Mouse (Mus musculus) lung, embryonic 15.5 days (tissue): Measurements from ENCODE around the gene Kdm4b. TPM values are rescaled to one million over a fixed set of nuclear protein-coding genes. Genes with fewer than 3 reads are reported as not detected.

ENCODE experiments used
- ATAC-seq: fragments of 200-750 bp; cut with Nextera tagmentation; 2 replicates; pipeline ENCODE4 v1.8.0; 2017; ENCODE audit warnings: moderate number of reproducible peaks, borderline replicate concordance; ENCODE audit not compliant: low FRiP score, low TSS enrichment; ENCODE audit errors: extremely low read depth
- H3K27ac ChIP-seq: fragments of 300-500 bp; sonication (generic); 2 replicates; pipeline ENCODE4 v1.5.1; 2015; ENCODE audit warnings: moderate library complexity, mild to moderate bottlenecking, inconsistent platforms
- H3K27me3 ChIP-seq: fragments of 300-500 bp; sonication (generic); 2 replicates; pipeline ENCODE4 v1.6.1; 2015; ENCODE audit warnings: inconsistent platforms
- H3K36me3 ChIP-seq: fragments of 300-500 bp; sonication (generic); 2 replicates; pipeline ENCODE4 v1.6.1; 2015; ENCODE audit warnings: inconsistent platforms
- H3K4me1 ChIP-seq: fragments of 300-500 bp; sonication (generic); 2 replicates; pipeline ENCODE4 v1.6.1; 2015; ENCODE audit warnings: inconsistent platforms
- H3K4me2 ChIP-seq: fragments of 300-500 bp; sonication (generic); 2 replicates; pipeline ENCODE4 v1.6.1; 2015; ENCODE audit warnings: inconsistent platforms, mild to moderate bottlenecking, moderate library complexity
- H3K4me3 ChIP-seq: fragments of 300-500 bp; sonication (generic); 2 replicates; pipeline ENCODE4 v1.5.1; 2015; ENCODE audit warnings: mild to moderate bottlenecking, inconsistent platforms
- H3K9ac ChIP-seq: fragments of 300-500 bp; sonication (generic); 2 replicates; pipeline ENCODE4 v1.6.1; 2015; ENCODE audit warnings: inconsistent platforms
- H3K9me3 ChIP-seq: fragments of 300-500 bp; sonication (generic); 2 replicates; pipeline ENCODE4 v1.6.1; 2016; ENCODE audit warnings: inconsistent platforms
- WGBS: fragments of 180-500 bp; shearing (Covaris S2); methylation state at CpG from one replicate; pipeline ENCODE4 v1.1.7; 2015; 5-methylcytosine and 5-hydroxymethylcytosine counted together
- polyA plus RNA-seq: library from polyadenylated mRNA; unstranded; fragments of >200 nt; fragmentation: Nextera tagmentation; extraction: Ambion mirVana; gene quantifications from 2 replicates; pipeline ENCODE4 v1.2.1, GENCODE M21; 2015

Gene Kdm4b
- polyA plus RNA-seq, 1 experiment from 2014 or later: 33.7 TPM

DNA sequence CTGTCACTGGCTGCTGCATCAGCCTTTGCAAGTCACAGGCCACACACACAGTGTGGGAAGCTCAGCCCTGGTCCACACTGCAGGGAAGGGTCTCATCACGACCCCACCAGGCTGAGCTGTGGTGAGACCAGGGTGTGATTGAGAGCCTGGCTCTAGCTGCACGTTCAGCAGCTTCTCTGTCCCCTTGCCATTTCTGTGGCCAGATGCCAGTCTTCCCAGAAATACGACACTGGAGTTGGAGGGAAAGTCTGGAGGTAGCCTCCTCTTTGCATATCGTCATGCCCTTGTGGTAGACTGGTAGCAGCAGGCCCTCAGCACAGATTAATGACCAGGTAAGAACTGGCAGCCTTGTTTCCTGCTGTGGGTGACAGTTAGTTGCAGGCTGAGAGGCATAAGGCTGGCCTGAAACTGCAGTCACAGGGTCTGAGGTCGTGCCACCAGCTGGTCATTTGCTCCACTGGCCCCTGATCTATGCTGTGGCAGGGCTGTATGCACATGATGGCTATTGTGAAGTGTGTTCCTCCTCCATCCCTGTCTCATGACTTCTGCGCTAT, 53.5 kb downstream of the Kdm4b start:
- 73% methylated on average over 6 of the region's 6 CpGs for WGBS

DNA sequence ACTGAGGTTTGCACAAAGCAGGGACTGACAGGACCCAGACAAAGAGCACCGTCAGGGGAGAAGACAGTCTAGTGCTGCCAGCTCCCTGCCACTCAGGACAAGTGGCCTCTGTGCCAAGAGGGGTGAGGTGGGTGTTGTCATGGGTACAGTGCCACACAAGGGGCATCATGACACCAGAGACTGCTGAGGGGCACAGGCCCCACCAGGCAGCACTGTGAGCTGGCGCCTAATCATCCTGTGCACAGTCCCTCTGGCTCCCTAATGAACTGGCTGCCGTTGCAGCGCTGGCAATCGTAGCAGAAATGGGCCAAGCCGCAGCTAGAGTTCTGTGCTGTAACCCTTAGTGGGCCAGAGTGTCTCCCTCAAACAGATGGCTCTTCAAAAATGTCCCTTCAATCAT, 54.4 kb downstream of the Kdm4b start:
- 84% methylated on average over 6 of the region's 6 CpGs for whole genome bisulfite sequencing
- no peak for ATAC-seq
- Histone ChIP-seq H3K27ac (no peak overlapping the region), H3K9me3 (no peaks in the 10 kb centered on the region), H3K27me3 (no peaks in the 10 kb centered on the region), H3K9ac (no peak overlapping the region), H3K4me3 (no peak overlapping the region), H3K4me1 (no peaks in the 10 kb centered on the region), H3K36me3 (peaks cover 43% of the 10 kb centered on the region), H3K4me2 (no peak overlapping the region)

More for the DNA sequence above, 53.5 kb downstream of the Kdm4b start:
- Histone ChIP-seq H3K36me3 (peaks cover 36% of the 10 kb centered on the region), H3K4me3 (no peak overlapping the region), H3K4me1 (no peaks in the 10 kb centered on the region), H3K4me2 (no peak overlapping the region), H3K9me3 (no peaks in the 10 kb centered on the region), H3K9ac (no peak overlapping the region), H3K27me3 (no peaks in the 10 kb centered on the region), H3K27ac (no peak overlapping the region)
- no peak; the same call in 1 of the 2 replicates for ATAC-seq

DNA sequence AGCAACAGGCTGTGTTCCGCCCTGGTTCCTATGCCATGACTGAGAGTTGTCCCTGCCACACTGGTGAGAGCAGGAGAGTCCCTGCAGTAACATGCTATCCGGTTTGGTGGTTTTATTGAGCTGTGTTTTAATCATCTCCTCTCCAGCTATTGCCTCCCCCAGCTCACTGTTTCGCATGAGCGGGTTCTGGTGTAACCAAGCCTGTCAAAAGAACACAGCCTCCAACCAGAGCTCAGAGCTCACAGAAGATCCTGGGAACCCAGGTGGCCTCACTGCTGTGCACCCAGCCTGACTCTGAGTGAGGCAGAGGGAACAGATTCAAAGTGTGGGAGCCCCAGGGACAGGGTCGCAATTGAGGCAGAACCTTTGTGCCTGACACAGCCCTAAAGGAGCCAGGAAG, 55.3 kb downstream of the Kdm4b start:
- no peak overlapping the region for H3K9ac ChIP-seq
- no peak for ATAC-seq
- no peak overlapping the region for H3K27ac ChIP-seq
- no peak overlapping the region for H3K4me3 ChIP-seq
- H3K9me3 ChIP-seq: no peaks in the 10 kb centered on the region
- no peak overlapping the region for H3K4me2 ChIP-seq
- H3K4me1 ChIP-seq: no peaks in the 10 kb centered on the region
- peaks cover 39% of the 10 kb centered on the region for H3K36me3 ChIP-seq
- H3K27me3 ChIP-seq: no peaks in the 10 kb centered on the region
- WGBS: 89% methylated on average over 5 of the region's 5 CpGs

DNA sequence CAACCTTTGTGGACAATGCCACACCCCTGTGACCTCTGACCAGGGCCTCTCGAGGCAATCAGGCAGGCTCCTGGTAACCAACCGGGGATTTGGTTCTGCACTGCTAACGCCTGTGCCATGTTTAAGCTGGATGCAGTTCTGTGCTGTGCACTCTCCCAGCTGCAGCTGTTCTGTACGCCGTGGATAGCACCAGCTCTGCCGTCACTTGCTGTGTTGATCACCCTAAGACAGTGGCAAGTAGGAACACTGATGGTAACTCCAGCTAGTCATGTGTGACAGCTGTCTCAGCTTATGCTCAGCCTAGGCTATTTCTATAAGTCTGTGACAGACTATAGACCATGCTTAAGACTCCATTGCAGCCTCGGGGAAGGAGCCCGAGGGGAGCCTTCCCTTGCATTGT, 57.1 kb downstream of the Kdm4b start:
- H3K36me3 ChIP-seq: peaks cover 34% of the 10 kb centered on the region
- no peak overlapping the region for H3K9ac ChIP-seq
- H3K9me3 ChIP-seq: no peaks in the 10 kb centered on the region
- no peak overlapping the region for H3K27ac ChIP-seq
- H3K4me1 ChIP-seq: no peaks in the 10 kb centered on the region
- H3K4me3 ChIP-seq: no peak overlapping the region
- 73% methylated on average over 8 of the region's 8 CpGs for WGBS
- no peak overlapping the region for H3K4me2 ChIP-seq
- no peaks in the 10 kb centered on the region for H3K27me3 ChIP-seq
- no peak for ATAC-seq

DNA sequence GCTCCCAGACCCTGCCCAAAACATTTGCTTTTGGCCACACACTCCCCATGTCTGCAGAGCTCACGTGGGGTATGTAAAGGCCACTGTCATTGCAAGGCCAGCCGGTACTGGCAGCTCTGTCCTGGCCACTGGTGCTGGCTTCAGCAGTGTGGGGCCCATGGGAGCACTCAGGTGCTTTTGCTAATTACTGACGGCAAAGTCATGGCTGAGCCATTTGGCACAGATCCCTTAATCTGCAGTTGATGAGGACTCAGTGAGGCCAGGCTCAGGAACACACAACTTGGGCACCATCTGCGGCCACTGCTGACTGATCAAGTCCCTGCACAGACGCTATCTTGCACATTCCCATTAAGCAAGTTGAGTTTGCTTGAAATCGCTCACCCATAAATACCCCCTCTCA, 59.0 kb downstream of the Kdm4b start:
- 87% methylated on average over 6 of the region's 6 CpGs for WGBS
- ATAC-seq: no peak
- Histone ChIP-seq H3K27ac (no peak overlapping the region), H3K4me3 (no peak overlapping the region), H3K9me3 (no peaks in the 10 kb centered on the region), H3K36me3 (peaks cover 51% of the 10 kb centered on the region), H3K9ac (no peak overlapping the region), H3K4me1 (no peaks in the 10 kb centered on the region), H3K4me2 (no peak overlapping the region), H3K27me3 (no peaks in the 10 kb centered on the region)

DNA sequence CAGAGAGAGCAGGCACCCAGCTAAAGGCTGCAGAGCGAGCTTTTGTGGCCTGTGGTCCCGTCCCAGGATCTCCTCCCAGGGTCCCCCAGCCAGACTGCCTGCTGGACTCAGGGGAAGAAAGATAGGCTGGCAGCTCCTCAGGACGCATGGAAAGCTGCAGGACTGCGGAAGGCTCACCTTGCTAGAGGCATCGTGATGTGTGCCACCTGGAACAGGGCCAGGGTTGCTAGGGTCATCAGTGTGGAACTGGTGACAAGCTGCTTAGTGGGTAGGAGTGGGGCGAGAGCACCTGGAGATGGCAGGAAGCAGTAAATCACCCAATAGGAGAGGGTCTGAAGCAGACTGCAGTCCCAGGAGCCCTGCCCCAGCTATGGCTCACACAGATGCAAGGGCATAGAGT, 61.8 kb downstream of the Kdm4b start:
- Histone ChIP-seq H3K9ac (no peak overlapping the region), H3K9me3 (no peaks in the 10 kb centered on the region), H3K27ac (no peak overlapping the region), H3K4me3 (no peak overlapping the region), H3K27me3 (no peaks in the 10 kb centered on the region), H3K4me1 (no peaks in the 10 kb centered on the region), H3K36me3 (peaks cover 60% of the 10 kb centered on the region), H3K4me2 (no peak overlapping the region)
- WGBS: 84% methylated on average over 6 of the region's 6 CpGs
- no peak for ATAC-seq

DNA sequence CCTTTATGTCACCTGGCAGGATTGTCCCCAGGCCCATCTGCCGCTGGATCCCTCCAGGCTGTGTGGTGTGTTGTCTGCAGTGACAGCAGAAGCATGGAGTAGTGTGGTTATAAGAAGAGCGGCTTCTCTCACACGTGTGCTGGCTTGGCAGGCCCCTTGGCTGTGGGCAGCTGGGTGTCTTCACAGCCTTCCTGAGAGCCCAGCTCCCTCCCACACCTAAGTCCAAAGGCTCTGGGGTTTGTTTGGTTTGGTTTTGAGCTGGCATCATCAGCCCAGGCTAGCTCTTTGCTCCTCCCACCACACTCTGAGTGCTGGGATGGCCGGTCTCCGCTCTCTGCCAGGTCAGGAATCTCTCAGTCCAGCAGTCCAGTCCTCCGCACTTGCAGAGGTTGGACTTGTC, 67.4 kb downstream of the Kdm4b start:
- Histone ChIP-seq H3K9me3 (no peaks in the 10 kb centered on the region), H3K27me3 (no peaks in the 10 kb centered on the region), H3K27ac (no peak overlapping the region), H3K4me1 (no peaks in the 10 kb centered on the region), H3K4me3 (no peak overlapping the region), H3K4me2 (no peak overlapping the region), H3K36me3 (peaks cover 69% of the 10 kb centered on the region), H3K9ac (no peak overlapping the region)
- no peak for ATAC-seq
- 85% methylated on average over 6 of the region's 6 CpGs for WGBS

DNA sequence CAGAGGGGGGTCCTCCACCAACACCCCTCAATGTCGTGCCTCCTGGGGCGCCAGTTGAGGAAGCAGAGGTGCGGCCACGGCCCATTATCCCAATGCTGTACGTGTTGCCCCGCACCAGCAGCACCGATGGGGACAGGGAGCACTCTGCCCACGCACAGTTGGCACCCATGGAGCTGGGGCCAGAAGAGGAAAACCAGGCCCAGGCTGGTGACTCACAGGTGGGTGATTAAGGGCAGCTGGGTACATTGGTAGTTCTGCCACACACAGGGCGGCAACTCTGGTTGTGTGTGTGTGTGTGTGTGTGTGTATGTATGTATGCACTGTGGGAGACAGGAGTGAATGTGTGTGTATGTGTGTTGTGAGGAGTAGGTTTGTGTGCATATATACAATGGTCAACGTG, 68.0 kb downstream of the Kdm4b start:
- WGBS: 92% methylated on average over 10 of the region's 10 CpGs
- no peak for ATAC-seq
- no peak overlapping the region for H3K4me3 ChIP-seq

DNA sequence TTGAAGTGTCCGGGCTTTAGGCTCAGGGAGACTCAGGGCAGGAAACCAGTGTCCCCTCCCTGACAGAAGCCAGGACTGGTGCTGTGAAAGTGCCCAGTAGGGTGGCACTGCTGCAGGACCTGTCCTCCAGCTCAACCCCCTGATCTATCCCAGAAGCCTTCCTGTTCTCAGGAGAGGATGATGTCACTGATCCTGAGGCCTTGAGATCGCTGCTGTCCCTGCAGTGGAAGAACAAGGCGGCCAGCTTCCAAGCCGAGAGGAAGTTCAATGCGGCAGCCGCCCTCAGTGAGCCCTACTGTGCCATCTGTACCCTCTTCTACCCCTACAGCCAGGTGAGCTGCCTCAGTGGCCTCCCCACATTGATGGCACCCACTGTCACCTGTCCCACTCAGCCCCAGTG, 70.2 kb downstream of the Kdm4b start:
- no peaks in the 10 kb centered on the region for H3K27me3 ChIP-seq
- peaks cover 69% of the 10 kb centered on the region for H3K36me3 ChIP-seq
- H3K4me2 ChIP-seq: no peak overlapping the region
- 92% methylated on average over 6 of the region's 6 CpGs for WGBS
- no peak for ATAC-seq
- H3K27ac ChIP-seq: no peak overlapping the region
- H3K9me3 ChIP-seq: no peaks in the 10 kb centered on the region
- H3K9ac ChIP-seq: no peak overlapping the region
- no peaks in the 10 kb centered on the region for H3K4me1 ChIP-seq
- no peak overlapping the region for H3K4me3 ChIP-seq

More for the DNA sequence above, 68.0 kb downstream of the Kdm4b start:
- H3K9ac ChIP-seq: no peak overlapping the region
- no peaks in the 10 kb centered on the region for H3K27me3 ChIP-seq
- no peak overlapping the region for H3K27ac ChIP-seq
- peaks cover 68% of the 10 kb centered on the region for H3K36me3 ChIP-seq
- no peaks in the 10 kb centered on the region for H3K4me1 ChIP-seq
- H3K9me3 ChIP-seq: no peaks in the 10 kb centered on the region
- no peak overlapping the region for H3K4me2 ChIP-seq

DNA sequence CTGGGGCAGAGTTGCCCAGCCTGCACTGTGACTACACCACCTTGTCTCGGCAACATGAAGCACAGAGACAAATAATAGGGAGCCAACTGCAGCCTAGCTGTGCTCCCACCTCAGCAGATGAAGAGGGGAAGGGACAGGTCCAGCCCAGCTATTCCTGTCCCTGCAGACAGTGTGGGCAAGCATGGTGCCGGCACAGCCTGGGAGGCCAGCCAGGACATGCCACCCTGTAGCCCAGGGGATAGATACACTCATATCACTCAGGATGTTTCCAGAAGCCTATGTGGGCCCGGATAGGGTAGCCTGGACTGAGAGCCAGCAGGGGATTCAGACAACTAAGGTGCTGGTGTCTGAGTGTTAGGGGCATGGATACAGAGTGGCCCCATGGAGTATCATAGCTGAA, 74.4 kb downstream of the Kdm4b start:
- Histone ChIP-seq H3K4me2 (no peak overlapping the region), H3K4me1 (no peaks in the 10 kb centered on the region), H3K27ac (no peak overlapping the region), H3K4me3 (no peak overlapping the region), H3K36me3 (peaks cover 58% of the 10 kb centered on the region), H3K27me3 (no peaks in the 10 kb centered on the region), H3K9me3 (no peaks in the 10 kb centered on the region), H3K9ac (no peak overlapping the region)
- no peak for ATAC-seq
- 90% methylated on average over 3 of the region's 3 CpGs for WGBS

DNA sequence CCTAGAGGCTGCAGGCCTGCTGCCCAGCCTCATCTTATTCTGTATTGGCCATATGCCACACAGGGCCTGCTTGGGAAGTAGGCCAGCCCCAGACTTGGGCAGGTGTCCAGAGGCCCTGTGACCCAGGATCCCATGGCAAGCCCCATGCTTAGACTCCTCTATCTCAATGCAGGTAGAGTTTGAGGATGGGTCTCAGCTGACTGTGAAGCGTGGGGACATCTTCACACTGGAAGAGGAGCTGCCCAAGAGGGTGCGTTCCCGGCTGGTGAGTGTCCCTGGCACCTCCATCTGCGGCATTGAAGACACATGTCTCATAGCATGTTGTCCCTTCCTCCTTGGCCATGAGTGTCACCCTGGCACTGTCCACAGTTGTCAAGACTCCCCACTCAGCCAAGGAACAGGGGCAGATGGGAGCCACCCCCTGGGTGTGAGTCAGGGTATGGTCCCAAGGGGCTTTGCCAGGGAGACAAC, 75.2 kb downstream of the Kdm4b start:
- Histone ChIP-seq H3K4me3 (no peak overlapping the region), H3K36me3 (peaks cover 56% of the 10 kb centered on the region), H3K27ac (no peak overlapping the region), H3K27me3 (no peaks in the 10 kb centered on the region), H3K9ac (no peak overlapping the region), H3K9me3 (no peaks in the 10 kb centered on the region), H3K4me2 (no peak overlapping the region), H3K4me1 (no peaks in the 10 kb centered on the region)
- WGBS: 94% methylated on average over 4 of the region's 4 CpGs
- no peak for ATAC-seq

DNA sequence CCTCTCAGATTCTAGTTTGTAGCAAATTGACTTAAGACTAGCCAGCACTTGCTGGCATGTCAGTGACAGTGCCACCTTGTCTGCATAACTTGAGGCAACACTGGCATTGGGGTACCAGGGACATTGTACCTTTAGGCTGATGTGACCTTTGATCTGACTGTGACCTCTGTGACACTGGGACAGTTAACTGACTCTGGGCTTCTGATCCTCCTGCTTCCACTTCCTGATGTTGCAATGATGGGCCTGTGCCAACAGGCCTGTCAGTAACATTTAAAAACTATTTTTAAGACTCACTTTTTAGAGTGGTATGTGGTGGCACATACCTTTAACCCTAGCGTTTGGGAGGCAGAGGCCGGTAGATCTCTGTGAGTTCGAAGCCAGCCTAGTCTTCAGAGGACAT, 79.5 kb downstream of the Kdm4b start:
- Histone ChIP-seq H3K36me3 (peaks cover 19% of the 10 kb centered on the region), H3K27me3 (no peaks in the 10 kb centered on the region), H3K9me3 (no peaks in the 10 kb centered on the region), H3K9ac (no peak overlapping the region), H3K4me1 (peaks cover 13% of the 10 kb centered on the region), H3K4me3 (no peak overlapping the region), H3K27ac (no peak overlapping the region), H3K4me2 (no peak overlapping the region)
- WGBS: 88% methylated on average over 3 of the region's 3 CpGs
- no peak for ATAC-seq
